Mouse (Mus musculus): Measurements from ENCODE around the gene Stag2.

DNA sequence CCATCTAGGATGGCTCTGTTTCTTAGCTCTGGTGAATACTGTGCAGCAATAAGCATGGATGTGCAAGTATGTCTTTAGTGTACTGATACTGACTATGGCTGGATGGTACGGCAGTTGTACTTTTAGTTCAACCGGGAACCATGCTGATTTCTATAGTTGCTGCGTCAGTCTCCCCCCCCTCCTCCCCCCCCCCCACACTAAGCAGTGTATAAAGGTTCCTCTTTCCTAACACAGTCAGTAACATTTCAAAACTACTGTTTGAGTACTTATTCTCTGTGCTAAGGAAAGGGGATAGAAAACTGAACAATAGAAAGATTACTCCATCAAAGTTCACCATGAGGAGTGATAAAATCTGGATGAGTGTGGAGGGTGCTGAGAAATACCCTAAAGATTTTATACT, 6.5 kb upstream of the Stag2 start:
- TF ChIP-seq POLR2A (IDR thresholded peaks at IDR 0.05; ENCODE audit: control insufficient read depth, extremely low read depth, insufficient read depth, low read length, poor library complexity) (no peak), CTCF (IDR thresholded peaks at IDR 0.05; ENCODE audit: borderline replicate concordance, control insufficient read depth, extremely low read depth, insufficient read depth, low read length, poor library complexity) (no peak)

Measured in thymus, adult 2 months (tissue).